Mouse (Mus musculus) limb, embryonic 12.5 days (tissue): ENCODE results near the gene Ppcs. TPM values are rescaled to one million over a fixed set of nuclear protein-coding genes. Genes with fewer than 3 reads are reported as not detected.

ENCODE experiments used
- ATAC-seq: fragments of 200-750 bp; cut with Nextera tagmentation; 2 replicates; pipeline ENCODE4 v1.8.0; 2017; ENCODE audit warnings: low read depth, moderate TSS enrichment; ENCODE audit not compliant: insufficient number of reproducible peaks, insufficient read depth, low FRiP score, low TSS enrichment
- H3K27ac ChIP-seq: fragments of 300-500 bp; sonication (generic); 2 replicates; pipeline ENCODE4 v1.5.1; 2016; ENCODE audit warnings: mild to moderate bottlenecking, moderate library complexity
- H3K27me3 ChIP-seq: fragments of 300-500 bp; sonication (generic); 2 replicates; pipeline ENCODE4 v1.6.1; 2016; ENCODE audit warnings: mild to moderate bottlenecking, moderate library complexity
- H3K36me3 ChIP-seq: fragments of 300-500 bp; sonication (generic); 2 replicates; pipeline ENCODE4 v1.6.1; 2016; ENCODE audit warnings: mild to moderate bottlenecking, moderate library complexity
- H3K4me1 ChIP-seq: fragments of 300-500 bp; sonication (generic); replicated peaks from 2 replicates; pipeline ENCODE4 v1.6.1; 2016
- H3K4me2 ChIP-seq: fragments of 300-500 bp; sonication (generic); 2 replicates; pipeline ENCODE4 v1.6.1; 2016; ENCODE audit warnings: mild to moderate bottlenecking, moderate library complexity
- H3K4me3 ChIP-seq: fragments of 300-500 bp; sonication (generic); replicated peaks from 2 replicates; pipeline ENCODE4 v1.5.1; 2016; ENCODE audit warnings: mild to moderate bottlenecking
- H3K9ac ChIP-seq: fragments of 300-500 bp; sonication (generic); replicated peaks from 2 replicates; pipeline ENCODE4 v1.6.1; 2016; ENCODE audit warnings: mild to moderate bottlenecking, moderate library complexity
- H3K9me3 ChIP-seq: fragments of 300-500 bp; sonication (generic); 2 replicates; pipeline ENCODE4 v1.6.1; 2016; ENCODE audit warnings: mild to moderate bottlenecking, moderate library complexity
- WGBS: fragments of 180-500 bp; shearing (Covaris S2); methylation state at CpG from one replicate; pipeline ENCODE4 v1.1.7; 2016; 5-methylcytosine and 5-hydroxymethylcytosine counted together
- polyA plus RNA-seq: library from polyadenylated mRNA; unstranded; fragments of >200 nt; fragmentation: Nextera tagmentation; extraction: Ambion mirVana; gene quantifications from 2 replicates; pipeline ENCODE4 v1.2.1, GENCODE M21; 2016

Ppcs gene
- polyA plus RNA-seq, 1 experiment from 2014 or later, result 34.2 TPM

DNA sequence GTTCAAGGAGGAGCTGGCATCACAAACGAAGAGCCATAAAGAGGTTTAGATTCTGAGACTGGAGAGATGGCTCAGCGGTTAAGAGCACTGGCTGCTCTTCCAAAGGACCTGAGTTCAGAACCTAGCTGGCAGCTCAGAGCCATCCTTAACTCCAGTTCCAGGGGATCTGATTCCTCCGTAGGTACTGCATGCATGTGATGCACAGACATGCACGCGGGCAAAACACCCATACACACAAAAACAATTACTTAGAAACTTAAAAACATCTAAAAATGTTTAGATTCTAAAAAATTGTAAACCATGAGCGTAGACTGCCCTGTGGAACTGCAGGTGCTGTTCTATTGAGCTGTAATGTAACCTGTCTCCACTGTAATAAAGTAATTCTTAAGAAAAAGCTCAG is 52.8 kb downstream of the Ppcs start:
- no peak overlapping the region for H3K9ac ChIP-seq
- H3K4me2 ChIP-seq, result no peak overlapping the region
- no peak overlapping the region for H3K27ac ChIP-seq
- H3K27me3 ChIP-seq, result no peaks in the 10 kb centered on the region; the same call in 1 of the 2 replicates
- no peaks in the 10 kb centered on the region for H3K36me3 ChIP-seq
- no peak for ATAC-seq
- H3K4me1 ChIP-seq, result no peaks in the 10 kb centered on the region
- no peak overlapping the region for H3K4me3 ChIP-seq
- no peaks in the 10 kb centered on the region for H3K9me3 ChIP-seq
- WGBS, result 83% methylated on average over 6 of the region's 6 CpGs

Other genes starting within 250 kb of the Ppcs start
- gene Zfp691, start 248.2 kb downstream of the Ppcs start, polyA plus RNA-seq, result 8.4 and 8.7 TPM in 2 replicates
- gene Ermap, start 232.4 kb downstream of the Ppcs start, polyA plus RNA-seq, result 6.4 and 7.3 TPM in 2 replicates
- 179 and 182 TPM in 2 replicates for gene Svbp, start 227.1 kb downstream of the Ppcs start, polyA plus RNA-seq
- not detected in 2 replicates for gene Tmem269, start 204.2 kb downstream of the Ppcs start, polyA plus RNA-seq
- gene AU022252, start 189.7 kb downstream of the Ppcs start, polyA plus RNA-seq, result 41.6 and 45.3 TPM in 2 replicates
- gene P3h1, start 189.5 kb downstream of the Ppcs start, polyA plus RNA-seq, result 29.6 and 30.0 TPM in 2 replicates
- gene Cldn19, start 167.0 kb downstream of the Ppcs start, polyA plus RNA-seq, result 0.08 and 0.14 TPM in 2 replicates
- gene Ybx1, start 127.8 kb downstream of the Ppcs start, polyA plus RNA-seq, result 1,031 and 1,057 TPM in 2 replicates
- gene Ppih, start 101.9 kb downstream of the Ppcs start, polyA plus RNA-seq, result 127 and 133 TPM in 2 replicates
- 7.4 and 8.0 TPM in 2 replicates for gene Ccdc30, start 6.9 kb downstream of the Ppcs start, polyA plus RNA-seq
- gene Zmynd12, start 394 bp upstream of the Ppcs start, polyA plus RNA-seq, result 0.33 and 0.45 TPM in 2 replicates
- 1.0 and 1.1 TPM in 2 replicates for gene Rimkla, start 70.2 kb upstream of the Ppcs start, polyA plus RNA-seq
- gene Foxj3, start 114.6 kb upstream of the Ppcs start, polyA plus RNA-seq, result 27.9 and 29.2 TPM in 2 replicates
- 5.1 and 5.4 TPM in 2 replicates for gene Frg2f1, start 117.1 kb upstream of the Ppcs start, polyA plus RNA-seq
- gene Guca2a, start 215.3 kb upstream of the Ppcs start, polyA plus RNA-seq, result not detected in 2 replicates
- gene Guca2b, start 236.5 kb upstream of the Ppcs start, polyA plus RNA-seq, result not detected in 2 replicates